Mouse (Mus musculus): ENCODE results near the gene 4930595D18Rik. TPM values are rescaled to one million over a fixed set of nuclear protein-coding genes. Genes with fewer than 3 reads are reported as not detected.

Gene 4930595D18Rik
- not detected in 2 replicates for polyA plus RNA-seq (2015; fragmentation: Nextera tagmentation; extraction: Ambion mirVana)

DNA sequence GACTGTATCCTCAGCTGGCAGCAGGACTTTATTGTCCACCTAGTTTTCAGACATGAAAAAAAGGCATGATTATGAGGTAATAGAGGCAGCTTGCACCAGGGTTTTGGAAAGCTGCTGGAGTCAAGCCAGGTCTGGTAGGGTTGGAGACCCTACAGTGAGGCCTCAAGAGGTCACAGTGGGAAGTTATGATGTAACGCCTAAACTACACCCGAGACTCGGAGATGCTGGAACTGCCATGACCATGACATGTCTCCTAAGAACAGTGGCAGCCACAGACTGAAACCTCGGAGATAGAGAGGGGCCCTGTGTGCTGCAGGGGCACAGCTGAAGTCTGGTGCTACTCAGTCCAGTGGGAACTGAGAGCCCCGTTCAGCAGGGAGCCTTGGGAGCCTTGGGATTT is at the start of gene 4930595D18Rik:
Gene 4930595D18Rik, minus strand, starts transcription at position 16 of the 400 bp plus-strand sequence.
- no peaks in the 10 kb centered on the region for H3K27me3 ChIP-seq
- ATAC-seq (ENCODE audit: insufficient read depth) = no peak
- WGBS (ENCODE audit: insufficient replicate concordance) = 41% methylated on average over 5 of the region's 5 CpGs

DNA sequence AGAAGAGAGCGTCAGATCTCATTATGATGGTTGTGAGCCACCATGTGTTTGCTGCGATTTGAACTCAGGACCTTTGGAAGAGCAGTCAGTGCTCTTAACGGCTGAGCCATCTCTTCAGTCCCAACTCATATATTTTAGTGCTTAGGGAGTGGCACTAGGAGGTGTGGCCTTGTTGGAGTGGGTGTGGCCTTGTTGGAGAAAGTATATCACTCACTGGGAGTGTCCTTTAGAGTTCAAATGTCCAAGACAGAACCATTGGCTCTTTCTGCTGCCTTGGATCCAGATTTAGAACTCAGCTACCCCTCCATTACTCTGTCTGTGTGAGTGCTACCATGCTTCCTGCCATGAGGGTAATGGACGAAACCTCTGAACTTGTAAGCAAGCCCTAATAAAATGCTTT is 49.5 kb upstream of the 4930595D18Rik start:
- no peaks in the 10 kb centered on the region for H3K9me3 ChIP-seq (replicated peaks)
- ATAC-seq (ENCODE audit: insufficient read depth) = no peak
- 79% methylated on average over 4 of the region's 4 CpGs for WGBS (ENCODE audit: insufficient replicate concordance)
- no peak overlapping the region for H3K4me2 ChIP-seq
- no peaks in the 10 kb centered on the region for H3K27me3 ChIP-seq
- 0 out of 2 replicates have a peak, but pooled peaks cover 4% of the 10 kb centered on the region for H3K36me3 ChIP-seq (replicated peaks)
- no peak overlapping the region for H3K27ac ChIP-seq (replicated peaks)
- H3K9ac ChIP-seq = no peak overlapping the region
- H3K4me3 ChIP-seq (replicated peaks) = no peak overlapping the region
- H3K4me1 ChIP-seq (replicated peaks) = peaks cover 9% of the 10 kb centered on the region

More for the DNA sequence above, at the start of gene 4930595D18Rik:
- Histone ChIP-seq H3K9me3 (replicated peaks) (no peaks in the 10 kb centered on the region), H3K4me2 (no peak within 1 kb of the TSS), H3K4me1 (replicated peaks) (peaks cover 6% of the 10 kb centered on the region), H3K4me3 (replicated peaks) (no peak within 1 kb of the TSS), H3K27ac (replicated peaks) (no peak within 1 kb of the TSS), H3K36me3 (replicated peaks) (no peaks in the 10 kb centered on the region), H3K9ac (no peak within 1 kb of the TSS)

DNA sequence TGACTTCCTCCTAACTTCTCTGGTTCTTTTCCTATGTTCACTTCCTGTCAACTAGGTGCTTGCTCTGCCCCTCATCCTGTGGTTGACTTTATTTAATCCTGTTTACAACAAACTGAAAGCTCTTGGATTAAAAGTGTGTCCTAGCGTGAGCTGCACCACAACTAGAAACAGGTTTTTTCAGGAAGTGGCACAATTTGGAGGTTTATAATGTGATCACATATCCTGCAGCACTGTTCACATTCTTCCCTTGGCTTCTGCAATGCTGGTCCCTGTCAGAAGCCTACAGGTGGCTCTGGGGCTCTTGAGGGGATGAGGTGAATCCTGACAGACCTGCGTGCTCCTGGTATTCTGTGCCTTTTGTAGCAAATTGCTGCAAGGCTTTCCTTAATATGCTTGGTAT is 46.5 kb upstream of the 4930595D18Rik start:
- no peak overlapping the region for H3K4me2 ChIP-seq
- H3K27me3 ChIP-seq = no peaks in the 10 kb centered on the region
- H3K4me3 ChIP-seq (replicated peaks) = no peak overlapping the region
- H3K27ac ChIP-seq (replicated peaks) = no peak overlapping the region
- ATAC-seq (ENCODE audit: insufficient read depth) = no peak
- no peak overlapping the region for H3K9ac ChIP-seq
- H3K36me3 ChIP-seq (replicated peaks) = no peaks in the 10 kb centered on the region
- peaks cover 9% of the 10 kb centered on the region for H3K4me1 ChIP-seq (replicated peaks)
- WGBS (ENCODE audit: insufficient replicate concordance) = 67% methylated on average over 2 of the region's 2 CpGs
- H3K9me3 ChIP-seq (replicated peaks) = no peaks in the 10 kb centered on the region

DNA sequence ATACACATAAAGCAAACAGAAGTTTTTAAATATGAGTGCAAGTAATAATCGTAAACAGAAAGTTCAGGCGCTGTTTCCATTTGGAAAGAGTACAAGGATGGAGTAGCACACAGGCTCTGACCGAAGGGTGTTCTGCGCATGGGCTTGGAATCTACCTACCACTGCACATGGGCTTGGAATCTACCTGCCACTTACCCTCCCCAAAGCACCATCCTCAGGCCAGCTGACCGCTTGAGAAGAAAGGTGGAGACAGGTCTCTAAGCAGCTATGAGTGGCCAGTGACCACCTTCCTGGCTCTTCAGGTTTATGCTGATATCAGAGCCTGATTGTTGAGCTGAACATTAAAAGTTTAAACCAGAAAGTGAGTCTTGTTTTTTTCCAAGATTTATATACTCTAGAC is 44.2 kb upstream of the 4930595D18Rik start:
- no peak overlapping the region for H3K4me2 ChIP-seq
- H3K9me3 ChIP-seq (replicated peaks) = no peaks in the 10 kb centered on the region
- 84% methylated on average over 5 of the region's 5 CpGs for WGBS (ENCODE audit: insufficient replicate concordance)
- ATAC-seq (ENCODE audit: insufficient read depth) = no peak
- H3K27me3 ChIP-seq = no peaks in the 10 kb centered on the region
- no peaks in the 10 kb centered on the region for H3K36me3 ChIP-seq (replicated peaks)
- H3K27ac ChIP-seq (replicated peaks) = no peak overlapping the region
- no peak overlapping the region for H3K4me3 ChIP-seq (replicated peaks)
- peaks cover under 1% of the 10 kb centered on the region for H3K4me1 ChIP-seq (replicated peaks)
- H3K9ac ChIP-seq = no peak overlapping the region

DNA sequence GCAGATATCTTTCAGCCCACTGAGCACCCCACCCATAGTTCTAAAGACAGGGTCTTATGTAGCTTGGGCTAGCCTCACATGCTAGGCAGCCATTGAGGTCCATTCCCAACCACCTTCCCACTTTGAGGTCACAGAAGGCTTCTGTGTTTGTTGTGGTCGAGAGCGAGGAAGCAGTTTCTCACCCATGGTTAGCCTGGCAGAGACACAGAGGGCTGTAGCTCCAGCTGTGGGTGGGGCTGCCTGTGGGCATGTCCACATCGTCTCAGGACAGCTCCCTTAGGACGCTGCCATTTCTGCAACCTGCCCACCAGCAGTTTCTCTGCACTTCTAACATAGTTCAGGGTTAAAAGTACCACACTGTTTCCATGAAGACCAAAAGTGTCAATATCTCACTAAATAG is 43.1 kb upstream of the 4930595D18Rik start:
- Histone ChIP-seq H3K4me3 (replicated peaks) (no peak overlapping the region), H3K4me1 (replicated peaks) (no peaks in the 10 kb centered on the region; the same call in 1 of the 2 replicates), H3K27ac (replicated peaks) (no peak overlapping the region), H3K9me3 (replicated peaks) (no peaks in the 10 kb centered on the region), H3K27me3 (no peaks in the 10 kb centered on the region), H3K9ac (no peak overlapping the region), H3K4me2 (no peak overlapping the region), H3K36me3 (replicated peaks) (peaks cover 6% of the 10 kb centered on the region)
- ATAC-seq (ENCODE audit: insufficient read depth) = no peak
- 44% methylated on average over 4 of the region's 4 CpGs for WGBS (ENCODE audit: insufficient replicate concordance)

DNA sequence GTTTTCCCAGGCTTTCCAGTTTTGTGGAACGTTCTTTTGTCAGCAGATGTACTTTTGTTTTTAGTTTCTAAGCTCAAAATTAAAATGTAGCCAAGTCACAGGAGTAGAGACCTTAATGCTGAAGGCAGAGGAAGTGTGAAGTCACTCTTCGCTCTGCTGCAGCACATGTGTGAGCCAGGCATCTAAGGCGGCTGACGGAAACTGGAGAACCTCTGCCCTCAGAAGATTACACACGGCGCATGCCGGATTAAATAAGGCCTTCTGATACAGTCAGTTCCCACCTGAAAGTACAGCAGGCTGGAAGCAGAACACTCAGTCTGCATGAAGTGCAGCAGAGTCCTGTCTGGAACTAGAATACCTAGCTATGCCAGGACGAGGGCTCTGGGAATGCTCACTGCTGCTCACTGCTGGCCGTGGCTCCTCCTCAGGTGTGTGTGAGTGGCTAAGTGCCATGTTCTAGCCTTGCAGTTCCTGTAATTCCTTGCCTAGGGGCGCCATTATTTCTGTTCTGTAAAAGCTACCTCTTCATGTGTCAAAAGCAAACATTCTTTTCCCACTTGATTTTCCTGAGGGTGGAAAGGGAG is 41.0 kb upstream of the 4930595D18Rik start:
- Histone ChIP-seq H3K4me1 (replicated peaks) (no peaks in the 10 kb centered on the region; the same call in 1 of the 2 replicates), H3K4me3 (replicated peaks) (no peak overlapping the region), H3K36me3 (replicated peaks) (peaks cover 20% of the 10 kb centered on the region), H3K9me3 (replicated peaks) (no peaks in the 10 kb centered on the region), H3K27ac (replicated peaks) (no peak overlapping the region), H3K9ac (no peak overlapping the region), H3K4me2 (no peak overlapping the region), H3K27me3 (no peaks in the 10 kb centered on the region)
- 74% methylated on average over 10 of the region's 10 CpGs for WGBS (ENCODE audit: insufficient replicate concordance)
- no peak for ATAC-seq (ENCODE audit: insufficient read depth)

DNA sequence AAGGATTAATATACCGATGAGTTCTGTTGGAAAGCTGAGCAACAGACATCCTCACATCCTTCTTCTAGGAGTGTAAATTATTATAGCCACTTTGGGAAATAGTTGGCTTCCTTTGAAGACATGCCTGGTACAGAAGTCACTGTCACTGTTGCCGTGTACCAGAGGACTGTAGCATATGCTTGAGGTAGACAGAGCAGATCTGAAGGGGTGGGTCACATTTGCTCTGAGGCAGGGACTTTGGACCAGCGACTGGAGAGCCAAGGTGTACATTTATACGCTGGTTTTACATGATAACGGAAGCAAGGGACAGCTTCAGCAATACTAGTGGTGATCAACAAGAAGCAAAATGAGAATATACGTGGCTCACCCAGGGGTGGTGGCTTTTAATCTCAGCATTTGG is 34.6 kb upstream of the 4930595D18Rik start:
- Histone ChIP-seq H3K4me3 (replicated peaks) (no peak overlapping the region), H3K27ac (replicated peaks) (no peak overlapping the region), H3K4me2 (no peak overlapping the region), H3K9me3 (replicated peaks) (no peaks in the 10 kb centered on the region), H3K36me3 (replicated peaks) (peaks cover 20% of the 10 kb centered on the region), H3K9ac (no peak overlapping the region), H3K4me1 (replicated peaks) (no peaks in the 10 kb centered on the region; the same call in 1 of the 2 replicates), H3K27me3 (no peaks in the 10 kb centered on the region)
- no peak for ATAC-seq (ENCODE audit: insufficient read depth)
- 81% methylated on average over 6 of the region's 6 CpGs for WGBS (ENCODE audit: insufficient replicate concordance)

DNA sequence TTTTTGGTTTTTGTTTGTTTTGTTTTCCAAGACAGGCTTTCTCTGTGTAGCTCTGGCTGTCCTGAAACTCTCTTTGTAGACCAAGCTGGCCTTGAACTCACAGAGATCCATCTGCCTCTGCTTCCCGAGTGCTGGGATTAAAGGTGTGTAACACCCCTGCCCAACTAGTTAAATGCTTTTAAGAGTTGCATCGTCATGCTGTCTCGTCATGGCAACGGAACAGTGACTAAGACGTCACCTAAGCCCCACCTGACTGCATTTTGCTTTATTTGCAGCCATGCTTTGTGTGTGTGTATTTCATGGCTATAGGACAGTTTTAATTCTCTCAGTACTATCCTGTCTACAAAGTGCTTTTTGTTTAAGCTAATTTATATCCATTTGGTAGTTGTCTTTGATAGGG is 27.4 kb upstream of the 4930595D18Rik start:
- no peak overlapping the region for H3K27ac ChIP-seq (replicated peaks)
- no peaks in the 10 kb centered on the region for H3K36me3 ChIP-seq (replicated peaks)
- 63% methylated on average over 5 of the region's 5 CpGs for WGBS (ENCODE audit: insufficient replicate concordance)
- H3K4me2 ChIP-seq = no peak overlapping the region
- H3K4me1 ChIP-seq (replicated peaks) = 0 out of 2 replicates have a peak, but pooled peaks cover 3% of the 10 kb centered on the region
- H3K9ac ChIP-seq = no peak overlapping the region
- no peak for ATAC-seq (ENCODE audit: insufficient read depth)
- no peaks in the 10 kb centered on the region for H3K9me3 ChIP-seq (replicated peaks)
- H3K4me3 ChIP-seq (replicated peaks) = no peak overlapping the region
- no peaks in the 10 kb centered on the region for H3K27me3 ChIP-seq

DNA sequence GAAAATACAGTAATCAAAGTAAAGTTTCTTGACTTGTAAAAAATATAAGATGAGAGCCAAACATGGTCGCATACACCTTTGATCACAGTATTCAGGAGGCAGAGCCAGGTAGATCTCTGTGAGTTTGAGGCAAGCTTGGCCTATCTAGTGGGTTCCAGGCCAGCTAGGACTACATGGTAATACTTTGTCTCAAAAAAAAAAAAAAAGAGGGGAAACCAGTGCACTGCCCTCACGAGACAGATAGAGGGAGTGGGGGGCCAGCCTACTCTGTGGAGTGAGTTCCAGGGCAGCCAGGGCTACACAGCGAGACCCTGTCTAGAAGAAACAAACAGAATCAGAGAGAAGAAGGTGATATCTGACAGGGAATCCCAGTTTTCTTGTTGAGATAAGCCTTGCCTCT is 23.4 kb upstream of the 4930595D18Rik start:
- no peak overlapping the region for H3K4me2 ChIP-seq
- H3K4me1 ChIP-seq (replicated peaks) = 0 out of 2 replicates have a peak, but pooled peaks cover 3% of the 10 kb centered on the region
- no peaks in the 10 kb centered on the region for H3K9me3 ChIP-seq (replicated peaks)
- H3K27me3 ChIP-seq = no peaks in the 10 kb centered on the region
- WGBS (ENCODE audit: insufficient replicate concordance) = 65% methylated on average over 3 of the region's 3 CpGs
- no peaks in the 10 kb centered on the region for H3K36me3 ChIP-seq (replicated peaks)
- H3K27ac ChIP-seq (replicated peaks) = no peak overlapping the region
- H3K4me3 ChIP-seq (replicated peaks) = no peak overlapping the region
- no peak overlapping the region for H3K9ac ChIP-seq
- no peak for ATAC-seq (ENCODE audit: insufficient read depth)

DNA sequence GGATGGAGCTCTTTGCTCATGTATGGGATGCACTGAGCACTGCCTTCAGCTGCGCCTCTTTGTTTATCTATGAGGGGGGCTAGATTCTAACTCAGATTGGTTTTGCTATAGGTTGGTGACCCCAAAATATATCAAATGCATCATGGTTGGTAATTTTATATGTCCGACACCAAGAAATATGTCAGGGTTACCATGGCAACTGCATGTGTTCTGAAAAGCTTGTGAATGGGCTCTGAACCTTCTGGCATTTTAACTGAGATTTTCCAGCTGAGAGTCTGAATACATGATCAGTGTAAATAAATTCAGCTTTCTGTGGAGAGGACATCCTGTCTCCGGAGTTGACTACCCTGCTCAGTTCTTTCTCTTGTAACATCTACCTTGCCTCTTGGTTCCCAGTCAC is 19.7 kb upstream of the 4930595D18Rik start:
- 65% methylated on average over 3 of the region's 3 CpGs for WGBS (ENCODE audit: insufficient replicate concordance)
- ATAC-seq (ENCODE audit: insufficient read depth) = no peak
- Histone ChIP-seq H3K27me3 (no peaks in the 10 kb centered on the region), H3K4me2 (no peak overlapping the region), H3K36me3 (replicated peaks) (no peaks in the 10 kb centered on the region), H3K27ac (replicated peaks) (no peak overlapping the region), H3K4me3 (replicated peaks) (no peak overlapping the region), H3K9me3 (replicated peaks) (no peaks in the 10 kb centered on the region), H3K9ac (no peak overlapping the region), H3K4me1 (replicated peaks) (no peaks in the 10 kb centered on the region)

DNA sequence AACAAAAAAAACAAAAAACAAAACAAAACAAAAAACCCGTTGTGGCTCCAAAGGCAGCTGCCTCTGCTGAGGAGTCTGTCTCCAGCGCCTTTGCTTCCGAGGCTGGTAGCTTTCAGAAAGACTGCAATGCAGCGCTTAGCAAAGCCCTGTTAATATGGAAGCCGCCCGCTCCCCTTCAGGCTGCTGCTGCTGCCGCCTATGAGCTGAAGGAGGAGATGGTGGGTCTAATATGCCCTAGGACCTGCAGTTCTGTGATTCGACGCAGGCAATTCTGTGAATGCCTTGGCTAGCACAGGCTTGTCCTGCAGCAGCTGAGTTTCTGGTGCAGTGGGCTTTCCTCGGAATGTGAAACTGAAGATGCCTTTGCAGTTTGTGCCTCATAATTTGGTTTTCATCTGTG is 18.8 kb upstream of the 4930595D18Rik start:
- H3K27ac ChIP-seq (replicated peaks) = no peak overlapping the region
- ATAC-seq (ENCODE audit: insufficient read depth) = no peak
- H3K4me1 ChIP-seq (replicated peaks) = no peaks in the 10 kb centered on the region
- no peaks in the 10 kb centered on the region for H3K9me3 ChIP-seq (replicated peaks)
- no peaks in the 10 kb centered on the region for H3K27me3 ChIP-seq
- WGBS (ENCODE audit: insufficient replicate concordance) = 82% methylated on average over 10 of the region's 10 CpGs
- no peak overlapping the region for H3K9ac ChIP-seq
- H3K4me3 ChIP-seq (replicated peaks) = no peak overlapping the region
- no peak overlapping the region for H3K4me2 ChIP-seq
- no peaks in the 10 kb centered on the region for H3K36me3 ChIP-seq (replicated peaks)

DNA sequence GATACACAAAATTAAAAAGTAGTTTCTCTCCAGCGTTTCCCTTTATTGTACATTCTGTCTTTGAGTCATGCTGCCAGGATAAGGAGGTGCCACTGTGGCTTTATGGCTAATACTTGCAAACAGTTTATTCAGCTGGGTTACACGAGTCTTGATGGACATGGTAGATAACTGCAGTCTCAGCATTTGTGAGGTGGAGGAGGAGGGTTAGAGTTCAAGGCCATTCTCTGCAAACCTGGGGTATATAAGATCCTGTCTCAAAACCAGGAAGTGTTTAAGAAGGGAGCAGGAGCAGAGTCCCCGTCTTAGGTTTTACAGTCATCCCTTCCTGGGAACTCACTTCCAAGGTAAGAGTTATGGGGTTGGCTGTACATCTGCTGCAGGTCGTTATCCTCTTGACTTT is 12.3 kb upstream of the 4930595D18Rik start:
- ATAC-seq (ENCODE audit: insufficient read depth) = no peak
- no peaks in the 10 kb centered on the region for H3K9me3 ChIP-seq (replicated peaks)
- no peak overlapping the region for H3K4me3 ChIP-seq (replicated peaks)
- no peak overlapping the region for H3K9ac ChIP-seq
- peaks cover 5% of the 10 kb centered on the region; the same call in 1 of the 2 replicates for H3K4me1 ChIP-seq (replicated peaks)
- H3K36me3 ChIP-seq (replicated peaks) = no peaks in the 10 kb centered on the region
- H3K27ac ChIP-seq (replicated peaks) = no peak overlapping the region
- WGBS (ENCODE audit: insufficient replicate concordance) = 53% methylated on average over 4 of the region's 4 CpGs
- H3K4me2 ChIP-seq = no peak overlapping the region
- no peaks in the 10 kb centered on the region for H3K27me3 ChIP-seq
